Mouse (Mus musculus) erythroblast, adult 5-6 weeks (primary cell): ENCODE results near the gene Nob1. TPM values are rescaled to one million over a fixed set of nuclear protein-coding genes. Genes with fewer than 3 reads are reported as not detected.
A peak's percentile ranks its signal among the peaks of the same experiment; 100 is the strongest.

Experiments
- ATAC-seq: replicated peaks from 2 replicates; pipeline ENCODE4 v1.8.0; 2016; ENCODE audit warnings: moderate number of reproducible peaks, mild to moderate bottlenecking, moderate TSS enrichment, inconsistent platforms; ENCODE audit not compliant: poor library complexity, low FRiP score, severe bottlenecking
- total RNA-seq, 2 experiments: library from RNA; stranded (forward) in 1 of 2; stranded (reverse) in 1 of 2; fragments of 150-400 nt in 1 of 2; fragments of 200-764, 138-1000 nt in 1 of 2; gene quantifications; 2 replicates each; pipeline versions ENCODE4 v1.2.3 to v1.2.4; 2015 to 2017; ENCODE audit warnings: low replicate concordance in 2 of 2

Nob1 gene
- total RNA-seq, 2 experiments from 2014 or later = 2.0 to 6.5 TPM

DNA sequence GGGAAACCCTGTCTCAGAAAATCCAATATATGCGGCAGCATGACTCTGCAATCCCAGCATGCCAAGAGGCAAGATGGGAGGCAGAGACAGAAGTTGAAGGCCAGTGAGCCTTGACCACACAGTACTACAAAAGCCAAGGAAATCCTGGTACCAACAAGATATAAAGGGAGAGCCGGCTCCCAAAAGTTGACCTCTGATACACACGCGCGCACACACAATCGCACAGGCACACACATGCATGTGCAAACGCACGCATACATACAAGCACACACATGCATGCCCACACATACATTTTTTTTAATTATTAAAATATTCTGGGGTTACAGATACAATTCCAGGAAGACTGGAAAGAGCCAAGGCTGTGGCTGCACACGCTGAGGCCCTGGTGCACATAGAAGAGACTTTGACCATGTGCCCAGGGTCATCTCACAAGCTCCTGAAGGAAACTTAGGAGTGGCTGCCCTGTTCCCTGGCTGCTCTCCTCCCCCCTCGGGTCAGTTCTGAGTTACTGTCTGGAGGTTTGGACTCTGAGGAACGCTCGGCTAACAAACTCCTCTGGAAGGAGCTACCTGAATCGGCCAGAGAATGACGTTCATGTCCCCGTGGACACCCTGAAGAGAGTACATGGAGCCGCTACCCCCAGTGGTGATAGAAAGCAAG lies 34.2 kb downstream of the Nob1 start:
- no peak for ATAC-seq

DNA sequence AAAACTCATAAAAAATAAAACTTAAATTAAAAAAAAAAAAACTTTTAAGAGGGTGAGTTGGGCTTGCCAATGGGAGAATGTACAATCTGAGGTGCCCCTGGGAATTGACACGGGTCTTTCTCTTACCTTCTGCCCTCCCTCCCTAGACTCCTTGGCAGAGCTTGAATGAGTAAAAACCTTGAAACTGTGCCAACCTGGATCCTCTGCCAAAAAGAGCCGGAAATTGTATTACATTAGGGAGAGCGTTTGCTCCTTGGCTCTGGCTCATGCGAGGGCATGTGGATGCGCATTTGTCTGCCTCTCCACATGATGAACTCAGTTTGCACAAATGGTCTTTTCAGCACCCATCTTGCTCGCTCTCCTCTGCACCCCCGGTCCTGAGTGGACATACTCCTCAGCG lies 35.3 kb downstream of the Nob1 start:
- no peak for ATAC-seq

DNA sequence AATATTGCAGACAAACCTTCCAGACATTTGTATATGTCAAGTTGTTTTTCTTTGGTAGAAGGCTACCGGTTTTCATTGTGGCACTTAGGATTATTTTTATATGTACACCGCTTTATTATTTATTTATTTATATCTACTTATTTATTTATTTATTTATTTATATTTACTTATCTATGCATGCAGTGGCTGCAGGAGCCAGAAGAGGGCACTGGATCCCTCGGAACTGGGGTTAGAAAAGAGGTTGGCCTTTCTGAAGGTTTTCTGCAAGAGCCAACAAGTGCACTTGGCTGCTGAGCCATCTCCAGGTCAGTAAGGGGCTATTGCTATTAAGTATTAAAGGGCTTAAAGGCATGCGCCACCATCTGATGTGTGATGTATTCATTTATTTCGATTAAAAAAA lies 37.0 kb downstream of the Nob1 start:
- no peak for ATAC-seq

DNA sequence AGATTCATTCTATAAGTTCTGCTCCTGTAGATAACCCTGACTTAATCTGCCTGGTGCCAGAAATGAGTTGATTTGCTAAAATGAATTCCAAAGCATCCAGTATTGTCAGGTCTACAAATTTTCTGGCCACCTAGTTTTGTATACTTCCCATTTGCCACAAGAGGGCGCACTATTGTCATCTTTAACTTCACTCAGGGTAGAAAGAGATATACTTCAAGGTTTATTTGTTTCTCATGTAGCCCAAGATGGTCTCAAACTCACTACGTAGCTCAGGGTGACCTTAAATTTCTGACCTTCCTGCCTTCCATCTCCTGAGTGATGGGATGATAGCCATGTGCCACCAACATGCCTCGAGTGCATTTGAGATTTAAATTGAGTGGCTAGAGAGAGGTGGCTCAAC lies 38.2 kb downstream of the Nob1 start:
- peak; percentile 76 for ATAC-seq

DNA sequence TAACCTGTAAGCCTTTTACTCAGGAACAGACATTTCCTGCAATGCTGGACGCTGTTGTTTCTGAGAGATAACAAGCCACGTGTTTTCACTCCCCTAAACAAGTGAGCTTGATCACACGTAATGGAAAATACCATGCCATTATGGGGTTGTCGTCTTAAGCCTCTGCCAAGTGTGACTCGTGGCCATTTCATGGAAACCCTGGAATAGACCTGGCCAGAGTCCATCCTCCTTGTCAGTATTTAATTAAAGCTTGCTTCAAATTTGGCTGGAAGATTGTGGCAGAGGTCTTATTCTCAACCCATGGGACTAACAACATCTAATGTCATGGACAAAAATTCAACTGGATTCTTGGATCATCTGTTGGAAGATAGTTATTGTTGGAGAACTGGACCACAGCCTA lies 38.7 kb downstream of the Nob1 start:
- no peak for ATAC-seq

DNA sequence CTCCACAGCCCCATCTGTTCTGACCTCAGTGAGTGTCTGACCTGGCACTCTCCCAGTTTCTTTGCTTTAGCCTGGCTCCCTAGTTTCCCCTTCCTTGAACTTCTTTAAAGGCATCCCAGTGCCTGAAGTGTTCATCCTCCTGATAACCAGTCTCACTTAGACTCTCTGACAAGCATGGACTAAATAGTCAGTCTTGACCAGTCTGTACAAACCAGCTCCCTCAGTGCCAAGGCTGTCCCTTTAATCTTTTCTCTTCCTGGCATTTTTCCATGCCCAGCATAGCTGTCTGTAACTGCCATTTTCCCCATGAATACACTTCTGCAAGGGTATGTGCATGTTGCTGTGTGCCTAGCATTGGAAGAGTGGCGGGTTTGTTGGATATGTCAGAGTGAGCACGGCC lies 39.8 kb downstream of the Nob1 start:
- ATAC-seq = no peak

DNA sequence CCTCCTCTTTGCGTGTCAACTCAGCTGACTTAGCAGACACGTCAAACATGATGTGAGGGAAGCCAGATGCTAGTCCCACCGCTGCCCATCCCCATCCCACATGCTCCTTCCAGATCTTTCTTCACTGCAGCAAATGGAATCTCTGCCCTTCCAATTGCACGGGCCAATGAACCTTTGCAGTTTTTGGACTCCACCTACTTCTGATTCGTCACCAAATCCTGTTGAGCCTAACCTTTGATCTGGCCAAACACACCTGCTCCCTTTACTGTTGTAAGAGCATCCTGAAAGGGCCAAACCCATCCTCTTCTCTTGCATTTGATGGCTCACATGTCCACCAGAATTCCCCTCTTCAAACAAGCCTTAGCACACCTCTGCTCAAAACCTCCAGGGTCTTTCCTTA lies 40.2 kb downstream of the Nob1 start:
- ATAC-seq = no peak

DNA sequence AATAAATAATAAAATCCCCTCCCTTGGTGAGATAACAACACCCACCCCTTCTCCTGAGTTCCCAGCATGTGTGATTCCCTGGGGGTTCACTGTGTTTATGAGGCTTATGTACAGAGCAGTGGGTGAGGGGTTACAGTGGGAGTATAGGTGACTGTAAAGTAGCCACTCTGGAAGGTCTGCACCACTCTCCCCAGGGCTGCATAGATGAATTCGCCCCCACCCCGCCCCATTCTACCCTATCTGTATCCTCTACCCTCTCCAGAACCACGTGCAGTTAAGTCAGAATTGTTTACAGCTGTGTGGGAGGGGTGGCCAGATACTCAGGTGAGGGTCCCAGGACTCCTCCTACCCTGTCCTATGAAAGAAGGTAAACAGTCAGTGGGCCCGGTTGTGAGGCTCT lies 42.0 kb downstream of the Nob1 start:
- ATAC-seq = no peak

DNA sequence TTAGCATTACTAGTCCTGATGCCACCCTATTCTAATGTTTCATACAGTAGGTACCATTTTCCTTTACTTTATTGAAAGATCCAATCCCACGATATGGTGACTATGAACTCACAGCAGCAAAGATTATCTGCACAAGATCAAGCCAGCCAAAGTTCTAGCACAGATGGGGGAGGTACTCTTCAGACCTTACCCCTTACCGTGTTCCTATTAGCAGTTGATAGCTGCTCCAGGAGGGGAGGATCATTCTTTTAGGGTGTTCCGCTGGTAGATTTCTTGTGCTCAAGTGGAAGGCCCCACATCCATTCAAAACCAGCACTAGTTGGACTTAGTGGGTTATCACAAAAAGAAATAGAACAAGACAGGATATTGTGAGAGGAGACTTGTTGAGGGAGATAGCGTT lies 43.2 kb downstream of the Nob1 start:
- ATAC-seq = no peak

DNA sequence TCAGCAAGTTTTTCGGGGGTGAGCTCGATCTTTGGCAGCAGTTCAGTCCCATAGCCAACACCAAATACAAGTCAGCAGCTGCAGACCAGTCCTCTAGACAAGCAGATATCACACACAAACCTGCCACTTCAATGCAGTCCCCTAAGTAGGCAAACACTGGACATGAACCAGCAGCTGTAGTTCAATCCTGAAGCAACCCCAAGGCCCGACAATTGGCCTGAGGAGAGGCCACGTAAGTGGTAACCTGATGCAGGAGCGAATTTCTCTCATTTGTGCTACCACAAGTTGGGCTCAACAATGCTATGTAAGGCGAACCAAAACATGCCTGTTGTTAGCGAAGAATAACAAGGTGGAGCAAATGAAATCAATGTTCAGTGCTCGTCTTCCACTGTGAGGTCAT lies 44.1 kb downstream of the Nob1 start:
- ATAC-seq = no peak

DNA sequence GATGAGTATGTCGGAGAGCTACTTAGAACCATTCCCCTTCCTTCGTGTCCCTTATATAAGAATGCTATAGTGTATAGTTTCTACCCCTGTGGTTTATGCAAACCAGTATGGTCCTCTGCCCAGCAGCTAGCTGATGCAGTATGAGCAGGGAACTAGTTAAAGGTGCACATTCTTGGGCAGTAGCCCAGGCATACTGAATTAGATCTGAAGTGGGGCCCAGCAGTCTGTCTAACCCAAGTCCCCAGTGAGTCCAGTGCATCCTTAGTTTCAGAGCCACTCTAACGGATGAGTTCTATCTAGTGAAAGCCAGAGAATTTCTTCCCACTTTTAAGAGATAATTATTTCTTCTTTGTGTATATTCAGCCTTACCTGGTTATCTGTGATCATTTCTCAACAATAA lies 47.5 kb downstream of the Nob1 start:
- ATAC-seq = no peak

DNA sequence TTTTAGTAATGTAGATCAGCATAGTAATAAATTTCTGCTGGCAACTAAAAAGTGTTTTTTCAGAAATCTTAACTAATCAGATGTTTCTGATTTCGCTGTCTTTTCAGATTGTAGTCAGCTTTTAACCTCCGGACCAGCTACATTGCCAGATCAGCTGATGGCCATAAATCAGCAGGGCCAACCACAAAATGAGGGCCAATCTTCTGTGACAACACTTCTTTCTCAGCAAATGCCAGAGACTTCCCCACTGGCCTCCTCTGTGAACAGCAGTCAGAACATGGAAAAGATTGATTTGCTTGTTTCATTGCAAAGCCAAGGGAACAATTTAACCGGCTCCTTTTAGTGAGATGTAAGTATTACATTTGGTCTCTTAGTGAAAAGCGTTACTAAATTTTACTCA lies 54.5 kb downstream of the Nob1 start:
- no peak for ATAC-seq

Other genes with a start within 250 kb of the Nob1 start
- gene Nfat5, start 131.6 kb downstream of the Nob1 start, total RNA-seq (2015; ENCODE audit: low replicate concordance) = 11.0 and 14.6 TPM in 2 replicates
- 9.1 and 21.7 TPM in 2 replicates for gene Nfat5, start 131.6 kb downstream of the Nob1 start, total RNA-seq (2017; ENCODE audit: low replicate concordance)
- 10.2 and 15.0 TPM in 2 replicates for gene Nqo1, start 21.8 kb downstream of the Nob1 start, total RNA-seq (2015; ENCODE audit: low replicate concordance)
- gene Nqo1, start 21.8 kb downstream of the Nob1 start, total RNA-seq (2017; ENCODE audit: low replicate concordance) = 10.7 and 17.1 TPM in 2 replicates
- gene Wwp2, start 11.3 kb upstream of the Nob1 start, total RNA-seq (2015; ENCODE audit: low replicate concordance) = 114 and 130 TPM in 2 replicates
- gene Wwp2, start 11.3 kb upstream of the Nob1 start, total RNA-seq (2017; ENCODE audit: low replicate concordance) = 192 and 196 TPM in 2 replicates
- gene Psmd7, start 163.4 kb upstream of the Nob1 start, total RNA-seq (2015; ENCODE audit: low replicate concordance) = 45.5 and 49.7 TPM in 2 replicates
- gene Psmd7, start 163.4 kb upstream of the Nob1 start, total RNA-seq (2017; ENCODE audit: low replicate concordance) = 24.5 and 27.7 TPM in 2 replicates